7 mouse cellular contexts compared by ENCODE assay signal in genomic region chr19:34526941-34527682, GRCm38 (mm10). TPM values are rescaled to one million over a fixed set of nuclear protein-coding genes. Genes with fewer than 3 reads are reported as not detected.
DNase-seq lines count a peak whose midpoint lies in the region; ATAC-seq lines count a peak whose summit lies in the region.

Gene Lipa, minus strand, starts transcription at chr19:34527474.

- DNase-seq in adrenal gland, postnatal 14 days: peak; percentile 99
- DNase-seq in embryonic facial prominence, embryonic 11.5 days (ENCODE audit: low spot score): peak; percentile 91
- DNase-seq in kidney, adult 11 months: peak; percentile 96
- peak; percentile 87 for DNase-seq in limb, embryonic 10.5 days (ENCODE audit: low spot score)
- DNase-seq in spleen, adult 12 weeks (ENCODE audit: low spot score): peak; percentile 85

- no peaks in the 10 kb centered on the region for H3K4me1 ChIP-seq in embryonic facial prominence, embryonic 11.5 days (ENCODE audit: control insufficient read depth, insufficient read depth, low read length)
- peaks cover 22% of the 10 kb centered on the region for H3K4me1 ChIP-seq in limb, embryonic 10.5 days
- peaks cover 10% of the 10 kb centered on the region; the same call in 1 of the 2 replicates for H3K4me1 ChIP-seq in midbrain, embryonic 13.5 days (replicated peaks)

- H3K27ac ChIP-seq in embryonic facial prominence, embryonic 11.5 days (replicated peaks; ENCODE audit: low read depth, low read length): no peak within 1 kb of the TSS
- peak within 1 kb of the TSS; percentile 87 for H3K27ac ChIP-seq in limb, embryonic 10.5 days
- H3K27ac ChIP-seq in midbrain, embryonic 13.5 days: no peak within 1 kb of the TSS

- under 1% methylated on average over 29 of the region's 29 CpGs for WGBS in embryonic facial prominence, embryonic 11.5 days
- whole genome bisulfite sequencing in limb, embryonic 10.5 days: under 1% methylated on average over 29 of the region's 29 CpGs
- under 1% methylated on average over 29 of the region's 29 CpGs for WGBS in midbrain, embryonic 13.5 days

- H3K36me3 ChIP-seq in embryonic facial prominence, embryonic 11.5 days (replicated peaks; ENCODE audit: control insufficient read depth, insufficient read depth, low read depth, low read length): no peaks in the 10 kb centered on the region
- no peaks in the 10 kb centered on the region for H3K36me3 ChIP-seq in limb, embryonic 10.5 days
- no peaks in the 10 kb centered on the region for H3K36me3 ChIP-seq in midbrain, embryonic 13.5 days

- H3K4me2 ChIP-seq in embryonic facial prominence, embryonic 11.5 days (ENCODE audit: low read depth, low read length): peak within 1 kb of the TSS; percentile 79
- peak within 1 kb of the TSS; percentile 82 for H3K4me2 ChIP-seq in midbrain, embryonic 13.5 days (replicated peaks)

- peak within 1 kb of the TSS; percentile 71 for H3K4me3 ChIP-seq in embryonic facial prominence, embryonic 11.5 days (ENCODE audit: low read depth, low read length)
- peak within 1 kb of the TSS; percentile 76 for H3K4me3 ChIP-seq in limb, embryonic 10.5 days
- peak within 1 kb of the TSS; percentile 72 for H3K4me3 ChIP-seq in midbrain, embryonic 13.5 days (replicated peaks)

- H3K9ac ChIP-seq in embryonic facial prominence, embryonic 11.5 days (replicated peaks; ENCODE audit: low read length): peak within 1 kb of the TSS; percentile 74
- H3K9ac ChIP-seq in midbrain, embryonic 13.5 days (replicated peaks): peak within 1 kb of the TSS; percentile 80

- H3K9me3 ChIP-seq in embryonic facial prominence, embryonic 11.5 days (replicated peaks; ENCODE audit: control insufficient read depth, low read length): no peaks in the 10 kb centered on the region
- no peaks in the 10 kb centered on the region for H3K9me3 ChIP-seq in limb, embryonic 10.5 days (replicated peaks)
- no peaks in the 10 kb centered on the region for H3K9me3 ChIP-seq in midbrain, embryonic 13.5 days

- ATAC-seq in embryonic facial prominence, embryonic 11.5 days (replicated peaks; ENCODE audit: insufficient number of reproducible peaks, low FRiP score, low TSS enrichment, low read depth): peak; percentile 100
- peak; percentile 99 for ATAC-seq in granulocyte monocyte progenitor cell, adult 5-6 weeks (replicated peaks; ENCODE audit: poor library complexity, severe bottlenecking)
- ATAC-seq in midbrain, embryonic 13.5 days: peak; percentile 100

- no peaks in the 10 kb centered on the region for H3K27me3 ChIP-seq in embryonic facial prominence, embryonic 11.5 days (ENCODE audit: control insufficient read depth, insufficient read depth, low read length)
- H3K27me3 ChIP-seq in limb, embryonic 10.5 days (ENCODE audit: low read depth, poor library complexity, severe bottlenecking): no peaks in the 10 kb centered on the region
- no peaks in the 10 kb centered on the region for H3K27me3 ChIP-seq in midbrain, embryonic 13.5 days

RNA-seq across cellular contexts. Expression of gene Lipa, which starts in this region (rescaled TPM):
- total RNA-seq in adrenal gland, postnatal 14 days (2021): 128 and 148 TPM in 2 replicates
- 34.8 and 35.6 TPM in 2 replicates for polyA plus RNA-seq in embryonic facial prominence, embryonic 11.5 days (2014; fragmentation: Nextera tagmentation; extraction: Ambion mirVana)
- 45.6 and 49.7 TPM in 2 replicates for total RNA-seq in granulocyte monocyte progenitor cell, adult 5-6 weeks (2014; fragmentation: Nextera tagmentation)
- total RNA-seq in granulocyte monocyte progenitor cell, adult 5-6 weeks (2017): 31.4 and 33.1 TPM in 2 replicates
- 18.8 and 20.9 TPM in 2 replicates for polyA plus RNA-seq in limb, embryonic 10.5 days (2016; fragmentation: Nextera tagmentation; extraction: Ambion mirVana)
- polyA plus RNA-seq in midbrain, embryonic 13.5 days (2015; fragmentation: Nextera tagmentation; extraction: Ambion mirVana): 21.2 and 22.4 TPM in 2 replicates
